1 mouse cellular context compared by ENCODE assay signal in the genomic region with DNA sequence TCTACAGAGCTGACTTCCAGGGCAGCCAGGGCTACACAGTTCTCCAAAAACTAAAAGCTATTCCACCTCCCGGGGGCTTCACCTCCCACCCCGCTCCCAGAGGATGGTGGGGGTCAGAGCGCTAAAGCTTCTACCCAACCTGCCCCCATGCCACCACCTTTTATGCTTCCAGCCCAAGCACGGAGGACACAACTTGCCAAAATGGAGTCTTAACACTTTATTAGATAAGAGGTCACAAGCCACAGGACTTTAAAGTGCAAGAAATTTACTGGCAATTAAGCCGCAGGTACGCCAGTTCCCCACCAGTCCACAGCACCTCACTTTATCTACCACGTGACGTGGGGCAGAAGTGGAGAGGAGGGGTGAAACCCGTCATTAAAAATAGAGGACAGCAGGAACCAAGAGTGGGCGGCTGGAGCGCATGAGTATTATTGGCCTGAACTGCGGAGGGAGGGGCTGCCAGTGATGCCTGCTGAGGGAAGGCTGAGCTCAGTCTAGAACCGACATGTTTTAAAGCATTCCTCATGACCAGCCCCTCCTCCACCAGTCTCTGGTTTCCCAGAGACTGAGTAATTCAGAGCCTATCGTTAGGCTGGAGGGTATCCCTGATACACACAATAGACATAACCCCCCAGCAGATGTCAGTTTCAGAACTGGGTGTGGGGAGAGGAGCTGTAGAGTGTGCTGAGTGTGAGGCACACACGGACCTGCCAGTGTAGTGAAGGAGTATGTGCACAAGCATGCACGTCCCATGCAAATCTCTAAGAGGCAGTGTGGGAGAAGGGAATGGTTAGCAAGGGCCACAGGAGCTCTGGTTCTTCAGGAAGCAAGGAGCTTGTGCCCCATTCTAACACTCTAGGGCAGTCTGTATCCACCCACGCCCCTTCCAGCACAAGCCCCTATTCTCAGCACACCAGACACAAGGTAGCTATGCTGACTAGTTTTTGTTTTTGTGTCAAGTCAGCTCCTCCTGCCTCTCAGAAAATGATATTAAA.
A peak's percentile ranks its signal among the peaks of the same experiment; 100 is the strongest.
TF ChIP-seq lines count a peak whose summit lies in the region.

No protein-coding gene starts in this region.

TF ChIP-seq in CH12.LX, 34 proteins besides CTCF, POLR2A, EP300 and RAD21 (continued from another document):
- TF ChIP-seq UBTF (IDR thresholded peaks at IDR 0.05; ENCODE audit: low read depth, low read length) = no peak
- peak; percentile 64 for TF ChIP-seq BHLHE40 (IDR thresholded peaks at IDR 0.05; ENCODE audit: low read depth, low read length)
- no peak for TF ChIP-seq TBP (conservative IDR thresholded peaks at IDR 0.05; ENCODE audit: low read depth, low read length)
- no peak for TF ChIP-seq KAT2A (IDR thresholded peaks at IDR 0.05; ENCODE audit: insufficient replicate concordance, low read length)
- TF ChIP-seq MAX (IDR thresholded peaks at IDR 0.05; ENCODE audit: low read length) = no peak
- no peak for TF ChIP-seq MAFK (IDR thresholded peaks at IDR 0.05; ENCODE audit: insufficient replicate concordance, low read length)
- no peak for TF ChIP-seq ZC3H11A (IDR thresholded peaks at IDR 0.05; ENCODE audit: low read depth, low read length)
- TF ChIP-seq ZNF384 (IDR thresholded peaks at IDR 0.05; ENCODE audit: low read depth, low read length) = no peak
